Comparison of ENCODE assay signal across 8 mouse cellular contexts in genomic region chr11:79729231-79730047, GRCm38 (mm10).
DNase-seq lines count a peak whose midpoint lies in the region; ATAC-seq lines count a peak whose summit lies in the region.

No protein-coding gene starts in this region.

- peaks cover 16% of the 10 kb centered on the region for H3K4me1 ChIP-seq in forebrain, embryonic 13.5 days
- no peaks in the 10 kb centered on the region for H3K4me1 ChIP-seq in neural tube, embryonic 14.5 days (ENCODE audit: control insufficient read depth, insufficient read depth, low read length)

- no peak overlapping the region for H3K4me3 ChIP-seq in forebrain, embryonic 13.5 days
- no peak overlapping the region for H3K4me3 ChIP-seq in neural tube, embryonic 14.5 days (ENCODE audit: low read depth, low read length)

- no peaks in the 10 kb centered on the region for H3K36me3 ChIP-seq in forebrain, embryonic 13.5 days (ENCODE audit: poor library complexity, severe bottlenecking)
- H3K36me3 ChIP-seq in neural tube, embryonic 14.5 days (ENCODE audit: control insufficient read depth, insufficient read depth, low read length) = no peaks in the 10 kb centered on the region

- peak; percentile 75 for DNase-seq in 3T3-L1 (ENCODE audit: low read depth, low spot score)
- peak; percentile 79 to 85 for DNase-seq in adrenal gland, postnatal 36 days
- DNase-seq in heart, postnatal 36 days = peak; percentile 61 to 64
- peak; percentile 74 to 78 for DNase-seq in layer of hippocampus, postnatal 36 days
- DNase-seq in spleen, adult 12 weeks (ENCODE audit: low spot score) = no peak
- no peak for DNase-seq in spleen, postnatal 4 days (ENCODE audit: low spot score in 2 of 2)

- no peak overlapping the region for H3K4me2 ChIP-seq in forebrain, embryonic 13.5 days
- no peak overlapping the region for H3K4me2 ChIP-seq in neural tube, embryonic 14.5 days (ENCODE audit: low read depth, low read length)

- intact Hi-C loops in heart, postnatal 36 days (cut with DNase I) = no loop called here

- peak overlapping the region; percentile 59 for H3K27ac ChIP-seq in forebrain, embryonic 13.5 days
- peak overlapping the region; percentile 57; the same call in 1 of the 2 replicates for H3K27ac ChIP-seq in neural tube, embryonic 14.5 days (ENCODE audit: low read depth, low read length)

- H3K9me3 ChIP-seq in forebrain, embryonic 13.5 days (replicated peaks) = no peaks in the 10 kb centered on the region
- no peaks in the 10 kb centered on the region for H3K9me3 ChIP-seq in neural tube, embryonic 14.5 days (ENCODE audit: control insufficient read depth, low read length)

- no peak overlapping the region for H3K9ac ChIP-seq in forebrain, embryonic 13.5 days
- H3K9ac ChIP-seq in neural tube, embryonic 14.5 days (replicated peaks; ENCODE audit: low read depth, low read length) = no peak overlapping the region

- ATAC-seq in forebrain, embryonic 13.5 days = peak; percentile 87
- ATAC-seq in neural tube, embryonic 14.5 days (ENCODE audit: low read depth) = peak; percentile 81

- H3K27me3 ChIP-seq in forebrain, embryonic 13.5 days = no peaks in the 10 kb centered on the region
- no peaks in the 10 kb centered on the region for H3K27me3 ChIP-seq in neural tube, embryonic 14.5 days (ENCODE audit: control insufficient read depth, insufficient read depth, low read length)

- 61% methylated on average over 13 of the region's 13 CpGs for WGBS in forebrain, embryonic 13.5 days
- 68% methylated on average over 13 of the region's 13 CpGs for WGBS in neural tube, embryonic 14.5 days

Comparison
In these comparisons a context has a peak if more than half of its experiments do, and no peak if none do; other contexts are left out.
1. DNase-seq: peak in 3T3-L1 (single experiment), adrenal gland, postnatal 36 days (2 of 2), heart, postnatal 36 days (2 of 2) and layer of hippocampus, postnatal 36 days (2 of 2); none in spleen, adult 12 weeks (single experiment) and spleen, postnatal 4 days (0 of 2).